Mouse (Mus musculus) kidney, adult 2 months (tissue): Measurements from ENCODE around the gene Rnf5. TPM values are rescaled to one million over a fixed set of nuclear protein-coding genes. Genes with fewer than 3 reads are reported as not detected.
A peak's percentile ranks its signal among the peaks of the same experiment; 100 is the strongest.

Source experiments
- DNase-seq: peaks from one replicate; pipeline ENCODE4 v3.0.0; 2021
- H3K27ac ChIP-seq: fragments of 200-500 bp; 2 replicates; pipeline ENCODE4 v1.5.1; 2012; ENCODE audit warnings: low read depth, low read length, control low read depth, inconsistent platforms; ENCODE audit not compliant: insufficient read depth
- H3K27me3 ChIP-seq: fragments of 200-500 bp; replicated peaks from 2 replicates; pipeline ENCODE4 v1.6.1; 2012; ENCODE audit warnings: mild to moderate bottlenecking, moderate library complexity, low read length, inconsistent platforms; ENCODE audit not compliant: control insufficient read depth, insufficient read depth
- H3K36me3 ChIP-seq: fragments of 200-500 bp; 2 replicates; pipeline ENCODE4 v1.6.1; 2012; ENCODE audit warnings: mild to moderate bottlenecking, moderate library complexity, low read length, inconsistent platforms; ENCODE audit not compliant: control insufficient read depth, insufficient read depth
- H3K4me1 ChIP-seq: fragments of 200-500 bp; 2 replicates; pipeline ENCODE4 v1.6.1; 2011; ENCODE audit warnings: low read length; ENCODE audit not compliant: control insufficient read depth, insufficient read depth
- H3K4me3 ChIP-seq: fragments of 200-500 bp; 2 replicates; pipeline ENCODE4 v1.5.1; 2011; ENCODE audit warnings: mild to moderate bottlenecking, low read depth, low read length, control low read depth; ENCODE audit not compliant: insufficient read depth
- CTCF ChIP-seq: fragments of 200-500 bp; conservative IDR thresholded peaks from 2 replicates; pipeline ENCODE4 v1.5.1; 2011; ENCODE audit warnings: low read depth, mild to moderate bottlenecking, control low read depth, low read length, moderate library complexity, mixed read lengths; ENCODE audit not compliant: insufficient read depth, insufficient read length
- POLR2A ChIP-seq: fragments of 200-500 bp; IDR thresholded peaks from one replicate; pipeline ENCODE4 v1.6.1; 2011; ENCODE audit warnings: low read depth, low read length, control low read depth
- WGBS: fragments of 180-500 bp; shearing (Covaris S2); methylation state at CpG from one replicate; pipeline ENCODE4 v1.1.7; 2018; 5-methylcytosine and 5-hydroxymethylcytosine counted together
- polyA plus RNA-seq: library from polyadenylated mRNA; depleted of rRNA; stranded (reverse); fragments of >200 nt; gene quantifications from 2 replicates; pipeline ENCODE4 v1.2.3, GENCODE M21; 2012; rRNA removed

Rnf5 gene
- polyA plus RNA-seq, 1 experiment: 256 TPM

GRCm38 (mm10) chr17:34559895-34560294, 43.6 kb downstream of the Rnf5 start:
- H3K27ac ChIP-seq: no peak overlapping the region
- H3K4me1 ChIP-seq: no peaks in the 10 kb centered on the region
- no peak for TF ChIP-seq CTCF
- no peak for TF ChIP-seq POLR2A
- H3K4me3 ChIP-seq: no peak overlapping the region
- DNase-seq: no peak
- 32% methylated on average over 15 of the region's 15 CpGs for WGBS
- no peaks in the 10 kb centered on the region for H3K27me3 ChIP-seq
- H3K36me3 ChIP-seq: no peaks in the 10 kb centered on the region

- TF ChIP-seq CTCF (no peak), POLR2A (no peak)
- no peak for DNase-seq
- no peak overlapping the region for H3K4me3 ChIP-seq
- no peaks in the 10 kb centered on the region for H3K27me3 ChIP-seq
- 77% methylated on average over 7 of the region's 7 CpGs for WGBS
- H3K36me3 ChIP-seq: no peaks in the 10 kb centered on the region
- H3K4me1 ChIP-seq: no peaks in the 10 kb centered on the region
- H3K27ac ChIP-seq: peak overlapping the region; percentile 62; the same call in 1 of the 2 replicates
Observed at GRCm38 (mm10) chr17:34559116-34559515, 44.4 kb downstream of the Rnf5 start.

- no peaks in the 10 kb centered on the region for H3K4me1 ChIP-seq
- TF ChIP-seq CTCF (no peak), POLR2A (no peak)
- H3K27ac ChIP-seq: peak overlapping the region; percentile 21; the same call in 1 of the 2 replicates
- H3K27me3 ChIP-seq: no peaks in the 10 kb centered on the region
- no peak overlapping the region for H3K4me3 ChIP-seq
- H3K36me3 ChIP-seq: no peaks in the 10 kb centered on the region
- 45% methylated on average over 11 of the region's 11 CpGs for WGBS
- peak; percentile 14 for DNase-seq
Observed at GRCm38 (mm10) chr17:34557411-34557810, 46.1 kb downstream of the Rnf5 start.

GRCm38 (mm10) chr17:34556406-34556805, 47.1 kb downstream of the Rnf5 start:
- 85% methylated on average over 8 of the region's 8 CpGs for WGBS
- DNase-seq: no peak
- Histone ChIP-seq H3K4me1 (no peaks in the 10 kb centered on the region), H3K4me3 (no peak overlapping the region), H3K27me3 (no peaks in the 10 kb centered on the region), H3K27ac (no peak overlapping the region), H3K36me3 (no peaks in the 10 kb centered on the region)
- TF ChIP-seq POLR2A (no peak), CTCF (no peak)

- 20% methylated on average over 5 of the region's 5 CpGs for WGBS
- peak; percentile 83 for DNase-seq
Observed at GRCm38 (mm10) chr17:34555483-34555882, 48.0 kb downstream of the Rnf5 start.

More at GRCm38 (mm10) chr17:34555483-34555882, 48.0 kb downstream of the Rnf5 start:
- Histone ChIP-seq H3K27me3 (no peaks in the 10 kb centered on the region), H3K36me3 (no peaks in the 10 kb centered on the region), H3K4me1 (no peaks in the 10 kb centered on the region), H3K4me3 (no peak overlapping the region), H3K27ac (no peak overlapping the region)
- TF ChIP-seq CTCF: peak; percentile 91
- no peak for TF ChIP-seq POLR2A

Other genes with a start within 250 kb of the Rnf5 start
- 0.03 and 0.11 TPM in 2 replicates for gene Btnl2, start 248.9 kb downstream of the Rnf5 start, polyA plus RNA-seq
- not detected in 2 replicates for gene Btnl1, start 226.6 kb downstream of the Rnf5 start, polyA plus RNA-seq
- gene BC051142, start 204.9 kb downstream of the Rnf5 start, polyA plus RNA-seq: 0.22 and 1.3 TPM in 2 replicates
- gene Btnl4, start 126.4 kb downstream of the Rnf5 start, polyA plus RNA-seq: not detected in 2 replicates
- gene Btnl6, start 86.3 kb downstream of the Rnf5 start, polyA plus RNA-seq: not detected in 2 replicates
- gene Notch4, start 39.4 kb downstream of the Rnf5 start, polyA plus RNA-seq: 14.4 and 18.4 TPM in 2 replicates
- 10.3 and 12.8 TPM in 2 replicates for gene Gpsm3, start 13.9 kb downstream of the Rnf5 start, polyA plus RNA-seq
- 51.3 and 56.2 TPM in 2 replicates for gene Pbx2, start 12.4 kb downstream of the Rnf5 start, polyA plus RNA-seq
- 2.1 TPM in 2 replicates for gene Ager, start 5.8 kb downstream of the Rnf5 start, polyA plus RNA-seq
- 245 and 294 TPM in 2 replicates for gene Agpat1, start 572 bp upstream of the Rnf5 start, polyA plus RNA-seq
- gene Egfl8, start 12.3 kb upstream of the Rnf5 start, polyA plus RNA-seq: 5.1 and 5.3 TPM in 2 replicates
- 118 and 123 TPM in 2 replicates for gene Ppt2, start 24.8 kb upstream of the Rnf5 start, polyA plus RNA-seq
- 2.7 and 3.2 TPM in 2 replicates for gene Prrt1, start 25.8 kb upstream of the Rnf5 start, polyA plus RNA-seq
- 5.5 and 5.8 TPM in 2 replicates for gene Fkbpl, start 41.1 kb upstream of the Rnf5 start, polyA plus RNA-seq
- gene Atf6b, start 43.5 kb upstream of the Rnf5 start, polyA plus RNA-seq: 52.5 and 65.5 TPM in 2 replicates
- gene Tnxb, start 66.8 kb upstream of the Rnf5 start, polyA plus RNA-seq: 5.5 and 8.5 TPM in 2 replicates
- 4.7 and 6.8 TPM in 2 replicates for gene C4b, start 140.2 kb upstream of the Rnf5 start, polyA plus RNA-seq
- 0.23 and 29.2 TPM in 2 replicates for gene Cyp21a1, start 200.9 kb upstream of the Rnf5 start, polyA plus RNA-seq
- 35.7 and 36.7 TPM in 2 replicates for gene Stk19, start 233.3 kb upstream of the Rnf5 start, polyA plus RNA-seq
- 52.6 and 59.2 TPM in 2 replicates for gene Dxo, start 233.3 kb upstream of the Rnf5 start, polyA plus RNA-seq
- 58.2 and 69.5 TPM in 2 replicates for gene Skiv2l, start 246.5 kb upstream of the Rnf5 start, polyA plus RNA-seq
- 24.2 and 26.2 TPM in 2 replicates for gene Nelfe, start 246.7 kb upstream of the Rnf5 start, polyA plus RNA-seq